Mouse (Mus musculus) MEL (cell line): ENCODE results near the gene Rtf2. TPM values are rescaled to one million over a fixed set of nuclear protein-coding genes. Genes with fewer than 3 reads are reported as not detected.

Experiments
- DNase-seq: peaks from one replicate; pipeline ENCODE4 v3.0.0; 2011; ENCODE audit warnings: low read depth, low spot score
- H3K27ac ChIP-seq: 2 replicates; pipeline ENCODE4 v1.5.1; 2012; ENCODE audit warnings: low read depth, mild to moderate bottlenecking, control low read depth, low read length, moderate library complexity; ENCODE audit not compliant: control insufficient read depth
- H3K27me3 ChIP-seq, 2 experiments: fragments of 150-350 bp in 1 of 2; sonication (generic) in 1 of 2; 2 replicates each; pipeline ENCODE4 v1.6.1; 2012; ENCODE audit warnings: low read length in 2 of 2, mild to moderate bottlenecking in 2 of 2, improper control_type of control experiment in 1 of 2, moderate library complexity in 1 of 2; ENCODE audit not compliant: insufficient read depth in 2 of 2, control insufficient read depth in 1 of 2
- H3K36me3 ChIP-seq, 2 experiments: 2 replicates each; pipeline ENCODE4 v1.6.1; 2012 to 2014; ENCODE audit warnings: low read length in 2 of 2, improper control_type of control experiment in 1 of 2, inconsistent platforms in 1 of 2, mild to moderate bottlenecking in 1 of 2; ENCODE audit not compliant: insufficient read depth in 2 of 2, control insufficient read depth in 1 of 2
- H3K4me1 ChIP-seq, 2 experiments: fragments of 150-350 bp in 1 of 2; sonication (generic) in 1 of 2; 2 replicates each; pipeline ENCODE4 v1.6.1; 2012; ENCODE audit warnings: low read length in 2 of 2, improper control_type of control experiment in 1 of 2, mild to moderate bottlenecking in 1 of 2; ENCODE audit not compliant: insufficient read depth in 2 of 2, control insufficient read depth in 1 of 2
- H3K4me3 ChIP-seq, 2 experiments: fragments of 150-350 bp in 1 of 2; sonication (generic) in 1 of 2; 2 replicates each; pipeline ENCODE4 v1.5.1; 2012; ENCODE audit warnings: low read depth in 2 of 2, low read length in 2 of 2, mild to moderate bottlenecking in 2 of 2, moderate library complexity in 2 of 2, control low read depth in 1 of 2, improper control_type of control experiment in 1 of 2; ENCODE audit not compliant: control insufficient read depth in 1 of 2, insufficient read depth in 1 of 2
- H3K79me2 ChIP-seq: 2 replicates; pipeline ENCODE4 v1.6.1; 2012; ENCODE audit warnings: mild to moderate bottlenecking, low read length, moderate library complexity; ENCODE audit not compliant: control insufficient read depth, poor library complexity, insufficient read depth
- H3K9ac ChIP-seq: 2 replicates; pipeline ENCODE4 v1.6.1; 2012; ENCODE audit warnings: low read depth, mild to moderate bottlenecking, control low read depth, low read length, moderate library complexity; ENCODE audit not compliant: control insufficient read depth, poor library complexity, severe bottlenecking
- H3K9me3 ChIP-seq: fragments of 150-350 bp; sonication (generic); replicated peaks from 2 replicates; pipeline ENCODE4 v1.6.1; 2012; ENCODE audit warnings: mild to moderate bottlenecking, low read length, improper control_type of control experiment, moderate library complexity; ENCODE audit not compliant: insufficient read depth
- BHLHE40 ChIP-seq: IDR thresholded peaks from 2 replicates; pipeline ENCODE4 v1.6.1; 2012; ENCODE audit warnings: low read depth, mild to moderate bottlenecking, inconsistent platforms, low read length, improper control_type of control experiment, borderline replicate concordance
- CHD2 ChIP-seq: IDR thresholded peaks from 2 replicates; pipeline ENCODE4 v1.6.1; 2011; ENCODE audit warnings: low read length, improper control_type of control experiment
- CTCF ChIP-seq, 3 experiments: IDR thresholded peaks in 2 of 3; conservative IDR thresholded peaks in 1 of 3; 2 replicates each; pipeline ENCODE4 v1.5.1; 2011 to 2012; ENCODE audit warnings: low read length in 3 of 3, low read depth in 2 of 3, mild to moderate bottlenecking in 2 of 3, improper control_type of control experiment in 1 of 3, inconsistent platforms in 1 of 3, mixed read lengths in 1 of 3, moderate library complexity in 1 of 3; ENCODE audit not compliant: control insufficient read depth in 1 of 3, insufficient read depth in 1 of 3, poor library complexity in 1 of 3, severe bottlenecking in 1 of 3
- E2F4 ChIP-seq: IDR thresholded peaks from 2 replicates; pipeline ENCODE4 v1.6.1; 2011; ENCODE audit warnings: low read depth, low read length, improper control_type of control experiment, borderline replicate concordance
- ELF1 ChIP-seq: IDR thresholded peaks from 2 replicates; pipeline ENCODE4 v1.6.1; 2014; ENCODE audit warnings: low read depth, mild to moderate bottlenecking, inconsistent platforms, low read length, improper control_type of control experiment, moderate library complexity
- EP300 ChIP-seq, 2 experiments: IDR thresholded peaks; 2 replicates each; pipeline ENCODE4 v1.6.1; 2011; ENCODE audit warnings: improper control_type of control experiment in 2 of 2, low read length in 2 of 2, low read depth in 1 of 2, mild to moderate bottlenecking in 1 of 2
- ETS1 ChIP-seq: IDR thresholded peaks from 2 replicates; pipeline ENCODE4 v1.6.1; 2012; ENCODE audit warnings: low read depth, mild to moderate bottlenecking, inconsistent platforms, low read length, improper control_type of control experiment, moderate library complexity
- GABPA ChIP-seq: IDR thresholded peaks from 2 replicates; pipeline ENCODE4 v1.6.1; 2012; ENCODE audit warnings: low read depth, mild to moderate bottlenecking, inconsistent platforms, low read length, improper control_type of control experiment, moderate library complexity
- GATA1 ChIP-seq: IDR thresholded peaks from 2 replicates; pipeline ENCODE4 v1.6.1; 2011; ENCODE audit warnings: low read depth, low read length, improper control_type of control experiment
- JUND ChIP-seq: IDR thresholded peaks from 2 replicates; pipeline ENCODE4 v1.6.1; 2011; ENCODE audit warnings: low read depth, mild to moderate bottlenecking, improper control_type of control experiment, low read length
- MAFK ChIP-seq: IDR thresholded peaks from 2 replicates; pipeline ENCODE4 v1.6.1; 2011; ENCODE audit warnings: low read depth, mild to moderate bottlenecking, low read length, improper control_type of control experiment, borderline replicate concordance
- MAX ChIP-seq: IDR thresholded peaks from 2 replicates; pipeline ENCODE4 v1.6.1; 2011; ENCODE audit warnings: low read length, improper control_type of control experiment
- MAZ ChIP-seq: IDR thresholded peaks from 2 replicates; pipeline ENCODE4 v1.6.1; 2012; ENCODE audit warnings: low read depth, mild to moderate bottlenecking, inconsistent platforms, low read length, improper control_type of control experiment
- MXI1 ChIP-seq: IDR thresholded peaks from 2 replicates; pipeline ENCODE4 v1.6.1; 2011; ENCODE audit warnings: mild to moderate bottlenecking, low read depth, low read length, improper control_type of control experiment
- MYB ChIP-seq: IDR thresholded peaks from 2 replicates; pipeline ENCODE4 v1.6.1; 2011; ENCODE audit warnings: mild to moderate bottlenecking, low read depth, low read length, improper control_type of control experiment
- NELFE ChIP-seq: IDR thresholded peaks from 2 replicates; pipeline ENCODE4 v1.6.1; 2011; ENCODE audit warnings: low read depth, low read length, improper control_type of control experiment
- POLR2A ChIP-seq, 2 experiments: IDR thresholded peaks; 2 replicates each; pipeline ENCODE4 v1.6.1; 2011 to 2012; ENCODE audit warnings: low read length in 2 of 2, mild to moderate bottlenecking in 2 of 2, control low read depth in 1 of 2, improper control_type of control experiment in 1 of 2, low read depth in 1 of 2, moderate library complexity in 1 of 2; ENCODE audit not compliant: control insufficient read depth in 1 of 2, insufficient read depth in 1 of 2, poor library complexity in 1 of 2
- POLR2AphosphoS2 ChIP-seq: IDR thresholded peaks from 2 replicates; pipeline ENCODE4 v1.6.1; 2011; ENCODE audit warnings: low read length, improper control_type of control experiment
- RAD21 ChIP-seq: IDR thresholded peaks from 2 replicates; pipeline ENCODE4 v1.6.1; 2011; ENCODE audit warnings: mild to moderate bottlenecking, low read depth, low read length, improper control_type of control experiment
- RCOR1 ChIP-seq: IDR thresholded peaks from 2 replicates; pipeline ENCODE4 v1.6.1; 2012; ENCODE audit warnings: low read depth, mild to moderate bottlenecking, inconsistent platforms, low read length, improper control_type of control experiment
- TAL1 ChIP-seq: IDR thresholded peaks from 2 replicates; pipeline ENCODE4 v1.6.1; 2012; ENCODE audit warnings: mild to moderate bottlenecking, inconsistent platforms, low read length, moderate library complexity, mixed read lengths
- TCF12 ChIP-seq: IDR thresholded peaks from 2 replicates; pipeline ENCODE4 v1.6.1; 2014; ENCODE audit warnings: low read depth, mild to moderate bottlenecking, inconsistent platforms, low read length, improper control_type of control experiment, moderate library complexity
- UBTF ChIP-seq: IDR thresholded peaks from 2 replicates; pipeline ENCODE4 v1.6.1; 2012; ENCODE audit warnings: low read depth, mild to moderate bottlenecking, inconsistent platforms, low read length, improper control_type of control experiment, moderate library complexity, borderline replicate concordance; ENCODE audit not compliant: insufficient read depth
- USF1 ChIP-seq: IDR thresholded peaks from 2 replicates; pipeline ENCODE4 v1.6.1; 2014; ENCODE audit warnings: low read depth, mild to moderate bottlenecking, inconsistent platforms, low read length, improper control_type of control experiment, moderate library complexity
- USF2 ChIP-seq, 2 experiments: IDR thresholded peaks; 2 replicates each; pipeline ENCODE4 v1.6.1; 2011 to 2012; ENCODE audit warnings: improper control_type of control experiment in 2 of 2, low read length in 2 of 2, borderline replicate concordance in 1 of 2, inconsistent platforms in 1 of 2, low read depth in 1 of 2, mild to moderate bottlenecking in 1 of 2; ENCODE audit not compliant: insufficient read depth in 1 of 2
- ZC3H11A ChIP-seq: IDR thresholded peaks from 2 replicates; pipeline ENCODE4 v1.6.1; 2012; ENCODE audit warnings: low read depth, mild to moderate bottlenecking, inconsistent platforms, low read length, improper control_type of control experiment
- ZMIZ1 ChIP-seq: IDR thresholded peaks from 2 replicates; pipeline ENCODE4 v1.6.1; 2012; ENCODE audit warnings: low read depth, mild to moderate bottlenecking, inconsistent platforms, low read length, improper control_type of control experiment, moderate library complexity
- ZNF384 ChIP-seq: IDR thresholded peaks from 2 replicates; pipeline ENCODE4 v1.6.1; 2012; ENCODE audit warnings: low read depth, mild to moderate bottlenecking, inconsistent platforms, low read length, improper control_type of control experiment
- polyA plus RNA-seq, 2 experiments: library from polyadenylated mRNA; stranded (reverse) in 1 of 2; unstranded in 1 of 2; fragments of >175 nt in 1 of 2; fragments of >200 nt in 1 of 2; gene quantifications; 2 replicates each; pipeline versions ENCODE4 v1.2.1 to v1.2.4; 2012; ENCODE audit warnings: low replicate concordance in 2 of 2, low read depth in 1 of 2; ENCODE audit not compliant: insufficient read length in 2 of 2, insufficient read depth in 1 of 2, missing spikeins in 1 of 2
- total RNA-seq: library from RNA; depleted of rRNA; stranded (reverse); fragments of 300-350 nt; gene quantifications from 2 replicates; pipeline ENCODE4 v1.2.3, GENCODE M21; 2012

Gene Rtf2
- total and polyA plus RNA-seq, 3 experiments: 68.2 to 81.5 TPM; not detected in 1

DNA sequence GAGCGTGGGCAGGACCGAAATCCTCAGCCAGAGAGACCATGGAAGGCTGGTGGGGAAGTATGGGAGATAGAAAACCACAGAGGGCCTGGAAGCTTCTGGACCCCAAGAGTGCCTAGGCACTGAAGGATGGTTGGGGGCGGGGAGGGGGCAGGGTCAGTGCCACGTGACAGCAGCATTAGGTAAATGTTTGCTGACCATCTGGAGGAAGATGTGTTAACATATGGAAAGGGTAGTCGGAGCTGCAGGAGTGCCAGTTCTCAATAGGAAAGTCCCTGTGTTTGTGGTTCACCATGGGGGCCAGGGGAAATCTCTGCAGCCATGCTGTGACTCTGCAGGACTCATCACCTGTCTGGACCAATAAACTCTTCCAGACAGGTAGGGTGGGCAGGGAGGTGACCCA, 26.5 kb upstream of the Rtf2 start:
- TF ChIP-seq E2F4 (no peak), BHLHE40 (no peak), MXI1 (no peak), ZC3H11A (no peak), EP300 (IDR thresholded peaks at IDR 0.05; ENCODE audit: low read depth in 1 of 2, low read length in 2 of 2) (no peak), RCOR1 (no peak), CTCF (IDR thresholded peaks at IDR 0.05 in 2 of 3, conservative IDR thresholded peaks at IDR 0.05 in 1 of 3; ENCODE audit: control insufficient read depth in 1 of 3, insufficient read depth in 1 of 3, low read depth in 2 of 3, low read length in 3 of 3, poor library complexity in 1 of 3, severe bottlenecking in 1 of 3) (no peak), ZMIZ1 (no peak), TCF12 (no peak), ETS1 (no peak), RAD21 (no peak), UBTF (no peak), POLR2A (IDR thresholded peaks at IDR 0.05; ENCODE audit: control insufficient read depth in 1 of 2, insufficient read depth in 1 of 2, low read depth in 1 of 2, low read length in 2 of 2, poor library complexity in 1 of 2) (no peak), CHD2 (no peak), GATA1 (no peak), TAL1 (no peak), POLR2AphosphoS2 (no peak), ELF1 (no peak), USF1 (no peak)
- Histone ChIP-seq H3K27ac (no peak overlapping the region), H3K27me3 (no peaks in the 10 kb centered on the region), H3K9me3 (no peaks in the 10 kb centered on the region), H3K4me1 (no peaks in the 10 kb centered on the region), H3K9ac (no peak overlapping the region), H3K4me3 (no peak overlapping the region), H3K36me3 (no peaks in the 10 kb centered on the region), H3K79me2 (no peaks in the 10 kb centered on the region)
- no peak for DNase-seq

- no peak overlapping the region for H3K9ac ChIP-seq
- H3K27ac ChIP-seq: no peak overlapping the region
- no peak for DNase-seq
- H3K4me1 ChIP-seq: no peaks in the 10 kb centered on the region
- no peaks in the 10 kb centered on the region for H3K36me3 ChIP-seq
- H3K9me3 ChIP-seq: no peaks in the 10 kb centered on the region
- no peaks in the 10 kb centered on the region for H3K27me3 ChIP-seq
- H3K4me3 ChIP-seq: no peak overlapping the region
- TF ChIP-seq CHD2 (no peak), JUND (no peak), USF2 (IDR thresholded peaks at IDR 0.05; ENCODE audit: borderline replicate concordance in 1 of 2, insufficient read depth in 1 of 2, low read depth in 1 of 2, low read length in 2 of 2) (no peak), MXI1 (no peak), ZC3H11A (no peak), MAZ (no peak), NELFE (no peak), CTCF (IDR thresholded peaks at IDR 0.05 in 2 of 3, conservative IDR thresholded peaks at IDR 0.05 in 1 of 3; ENCODE audit: control insufficient read depth in 1 of 3, insufficient read depth in 1 of 3, low read depth in 2 of 3, low read length in 3 of 3, poor library complexity in 1 of 3, severe bottlenecking in 1 of 3) (no peak), MAX (no peak), TCF12 (no peak), MYB (no peak), USF1 (no peak), ZNF384 (no peak), EP300 (IDR thresholded peaks at IDR 0.05; ENCODE audit: low read depth in 1 of 2, low read length in 2 of 2) (no peak), BHLHE40 (no peak), GABPA (no peak), MAFK (no peak)
- no peaks in the 10 kb centered on the region for H3K79me2 ChIP-seq
Observed at GRCm38 (mm10) chr2:172416218-172416617, 24.1 kb upstream of the Rtf2 start.
